Mouse (Mus musculus): ENCODE measurements around the gene Cox6a1.

The Cox6a1 gene

GRCm38 (mm10) chr5:115300035-115300744 is 48.6 kb downstream of the Cox6a1 start:
- DNase-seq, result peak; percentile 64

DNA sequence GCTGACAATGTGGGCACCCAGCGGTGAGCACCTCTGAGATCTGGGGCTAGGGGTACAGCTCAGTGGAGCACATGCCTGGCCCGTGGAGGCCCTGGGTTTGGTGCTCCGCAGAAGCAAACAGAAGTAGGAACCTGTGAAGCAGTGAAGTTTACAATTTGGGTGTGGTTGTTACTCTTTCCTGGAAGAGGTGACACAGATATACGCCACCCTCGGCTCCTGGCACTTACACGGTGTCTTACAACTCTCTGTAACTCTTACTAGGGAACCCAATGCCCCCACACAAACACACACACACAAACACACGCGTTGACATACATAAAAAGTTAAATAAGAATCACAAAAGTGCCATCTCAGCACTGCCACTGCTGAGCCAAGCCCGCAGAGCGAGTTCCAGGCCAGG is 52.4 kb downstream of the Cox6a1 start:
- DNase-seq, result no peak
